Mouse (Mus musculus) embryonic fibroblast, embryonic 13.5 days (primary cell): ENCODE results near the gene Cubn.

Experiments used
- CTCF ChIP-seq: IDR thresholded peaks from 2 replicates; pipeline ENCODE4 v1.5.1; 2011; ENCODE audit warnings: mild to moderate bottlenecking, control low read depth, low read length, moderate library complexity, borderline replicate concordance; ENCODE audit not compliant: insufficient read depth
- POLR2A ChIP-seq: IDR thresholded peaks from 2 replicates; pipeline ENCODE4 v1.6.1; 2011; ENCODE audit warnings: low read depth, mild to moderate bottlenecking, control low read depth, low read length, moderate library complexity

- TF ChIP-seq CTCF, result no peak
- TF ChIP-seq POLR2A, result no peak
Observed at GRCm38 (mm10) chr2:13537733-13538132, 46.1 kb upstream of the Cubn start.
